Mouse (Mus musculus) embryo, embryonic 10 days (tissue): ENCODE results near the gene Zswim5.

ENCODE experiments used
- DNase-seq: peaks from one replicate; pipeline ENCODE4 v3.0.0-alpha.2; 2015; ENCODE audit warnings: low spot score

Zswim5 gene

GRCm38 (mm10) chr4:117005611-117006400, 128.6 kb downstream of the Zswim5 start:
- no peak for DNase-seq

GRCm38 (mm10) chr4:117007058-117007457, 129.9 kb downstream of the Zswim5 start:
- DNase-seq, result no peak

- DNase-seq, result no peak
Measured at GRCm38 (mm10) chr4:117010231-117010630, 133.1 kb downstream of the Zswim5 start.

GRCm38 (mm10) chr4:117013596-117013995, 136.4 kb downstream of the Zswim5 start:
- no peak for DNase-seq

GRCm38 (mm10) chr4:117014901-117015415, 137.8 kb downstream of the Zswim5 start:
- no peak for DNase-seq

GRCm38 (mm10) chr4:117017738-117018137, 140.6 kb downstream of the Zswim5 start:
- DNase-seq, result no peak

GRCm38 (mm10) chr4:117018327-117018726, 141.2 kb downstream of the Zswim5 start:
- DNase-seq, result no peak

- peak; percentile 99 for DNase-seq
Measured at GRCm38 (mm10) chr4:117019206-117020134, 142.3 kb downstream of the Zswim5 start, which contains the start of gene Eif2b3. Eif2b3 (plus strand) TSS chr4:117019402.

GRCm38 (mm10) chr4:117023469-117023868, 146.3 kb downstream of the Zswim5 start:
- DNase-seq, result no peak

GRCm38 (mm10) chr4:117031105-117031504, 153.9 kb downstream of the Zswim5 start:
- no peak for DNase-seq
